Mouse (Mus musculus) myocyte (in vitro differentiated cells): ENCODE data around the gene Eid3.

Experiments
- CEBPB ChIP-seq: IDR thresholded peaks from 2 replicates; pipeline ENCODE4 v1.6.1; 2011; ENCODE audit warnings: mild to moderate bottlenecking, moderate library complexity; ENCODE audit not compliant: poor library complexity, insufficient read depth, severe bottlenecking
- E2F4 ChIP-seq: IDR thresholded peaks from one replicate; pipeline ENCODE4 v1.6.1; 2011; ENCODE audit warnings: mild to moderate bottlenecking, control low read depth, moderate library complexity; ENCODE audit not compliant: insufficient read depth
- MAX ChIP-seq: IDR thresholded peaks from one replicate; pipeline ENCODE4 v1.6.1; 2011; ENCODE audit warnings: low read depth, mild to moderate bottlenecking, control low read depth
- MYOD1 ChIP-seq, 3 experiments: IDR thresholded peaks; one replicate each; pipeline ENCODE4 v1.6.1; 2011; ENCODE audit warnings: control low read depth in 2 of 3, low read depth in 2 of 3, mild to moderate bottlenecking in 2 of 3, moderate library complexity in 1 of 3; ENCODE audit not compliant: insufficient read length in 2 of 3, control insufficient read depth in 1 of 3
- MYOG ChIP-seq, 3 experiments: IDR thresholded peaks; one replicate each; pipeline ENCODE4 v1.6.1; 2011; ENCODE audit warnings: control low read depth in 2 of 3, low read depth in 2 of 3, mild to moderate bottlenecking in 2 of 3; ENCODE audit not compliant: insufficient read length in 2 of 3, control insufficient read depth in 1 of 3, insufficient read depth in 1 of 3
- POLR2A ChIP-seq: IDR thresholded peaks from one replicate; pipeline ENCODE4 v1.6.1; 2011; ENCODE audit warnings: low read depth, mild to moderate bottlenecking, control low read depth, moderate library complexity; ENCODE audit not compliant: insufficient read length
- POLR2AphosphoS2 ChIP-seq: IDR thresholded peaks from one replicate; pipeline ENCODE4 v1.6.1; 2011; ENCODE audit warnings: low read depth, control low read depth; ENCODE audit not compliant: insufficient read length
- REST ChIP-seq: IDR thresholded peaks from one replicate; pipeline ENCODE4 v1.6.1; 2011; ENCODE audit warnings: mild to moderate bottlenecking, control low read depth, moderate library complexity; ENCODE audit not compliant: insufficient read depth, insufficient read length
- TCF12 ChIP-seq: IDR thresholded peaks from one replicate; pipeline ENCODE4 v1.6.1; 2011; ENCODE audit warnings: mild to moderate bottlenecking, control low read depth; ENCODE audit not compliant: poor library complexity, insufficient read depth, severe bottlenecking
- TCF3 ChIP-seq: IDR thresholded peaks from one replicate; pipeline ENCODE4 v1.6.1; 2011; ENCODE audit warnings: low read depth, control low read depth; ENCODE audit not compliant: insufficient read length
- USF1 ChIP-seq: IDR thresholded peaks from one replicate; pipeline ENCODE4 v1.6.1; 2011; ENCODE audit warnings: low read depth, mild to moderate bottlenecking, control low read depth, moderate library complexity

DNA sequence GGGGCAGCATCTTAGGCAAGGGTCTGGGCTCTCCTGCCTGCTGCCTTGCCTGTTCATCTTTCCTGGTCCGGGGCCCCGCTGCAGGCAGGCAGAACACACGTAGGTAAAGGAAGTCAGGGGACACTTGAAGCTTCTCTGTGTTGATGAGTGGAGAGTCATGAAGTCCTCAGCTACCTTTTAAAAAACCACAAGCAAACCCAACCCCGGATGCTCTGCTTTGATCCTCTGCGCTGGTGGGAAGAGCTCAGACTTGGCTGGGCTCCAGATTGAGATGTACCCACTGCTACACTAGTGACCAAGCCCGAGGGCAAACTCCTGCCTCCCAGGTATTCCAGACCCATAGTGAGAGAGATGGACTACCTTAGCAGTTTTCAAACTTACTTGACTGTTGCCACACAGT, 20.9 kb downstream of the Eid3 start:
- TF ChIP-seq REST (no peak), POLR2A (no peak), USF1 (no peak), TCF3 (no peak), MYOG (IDR thresholded peaks at IDR 0.05; ENCODE audit: control insufficient read depth in 1 of 3, insufficient read depth in 1 of 3, insufficient read length in 2 of 3, low read depth in 2 of 3) (no peak), POLR2AphosphoS2 (no peak), MYOD1 (IDR thresholded peaks at IDR 0.05; ENCODE audit: control insufficient read depth in 1 of 3, insufficient read length in 2 of 3, low read depth in 2 of 3) (no peak), MAX (no peak), TCF12 (no peak), CEBPB (no peak), E2F4 (no peak)
